Mouse (Mus musculus): ENCODE measurements around the gene Haus3.

Haus3 gene

DNA sequence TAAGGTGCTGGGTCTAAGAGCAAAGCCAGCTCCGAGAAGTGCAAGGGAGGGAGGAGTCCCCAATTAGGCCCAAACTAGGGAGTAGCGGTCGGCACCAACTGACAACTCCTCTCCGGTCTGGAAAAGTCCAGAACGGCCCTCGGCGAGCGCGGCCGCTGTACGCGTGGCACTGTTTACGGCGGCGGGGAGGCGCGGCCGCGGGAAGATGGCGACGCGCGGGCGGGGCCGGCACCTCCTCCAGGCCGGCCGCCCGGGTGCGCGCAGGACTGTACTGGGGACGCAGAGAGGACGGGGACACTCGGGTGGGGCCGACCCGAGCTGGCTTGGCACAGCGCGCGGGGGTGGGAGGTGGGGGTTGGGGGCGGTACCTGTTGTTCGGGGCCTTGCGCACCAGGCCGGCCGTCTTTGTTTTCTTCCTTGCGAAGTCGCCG lies 17.6 kb upstream of the Haus3 start:
- DNase-seq (ENCODE audit: low spot score in 2 of 2), result peak; percentile 47 to 83

- peak in 1 of 2 experiments; percentile 62 for DNase-seq (ENCODE audit: low spot score in 2 of 2)
These were observed 17.1 kb upstream of the Haus3 start for GRCm38 (mm10) chr5:34186391-34186790.

- DNase-seq (ENCODE audit: low spot score in 2 of 2), result peak in 1 of 2 experiments; percentile 57
These were observed 16.5 kb upstream of the Haus3 start for GRCm38 (mm10) chr5:34185791-34186190.

- peak in 1 of 2 experiments; percentile 57 for DNase-seq (ENCODE audit: low spot score in 2 of 2)
These were observed 15.8 kb upstream of the Haus3 start for GRCm38 (mm10) chr5:34185051-34185580.

GRCm38 (mm10) chr5:34183976-34184375 lies 14.6 kb upstream of the Haus3 start:
- peak; percentile 8 to 54 for DNase-seq (ENCODE audit: low spot score in 2 of 2)

DNA sequence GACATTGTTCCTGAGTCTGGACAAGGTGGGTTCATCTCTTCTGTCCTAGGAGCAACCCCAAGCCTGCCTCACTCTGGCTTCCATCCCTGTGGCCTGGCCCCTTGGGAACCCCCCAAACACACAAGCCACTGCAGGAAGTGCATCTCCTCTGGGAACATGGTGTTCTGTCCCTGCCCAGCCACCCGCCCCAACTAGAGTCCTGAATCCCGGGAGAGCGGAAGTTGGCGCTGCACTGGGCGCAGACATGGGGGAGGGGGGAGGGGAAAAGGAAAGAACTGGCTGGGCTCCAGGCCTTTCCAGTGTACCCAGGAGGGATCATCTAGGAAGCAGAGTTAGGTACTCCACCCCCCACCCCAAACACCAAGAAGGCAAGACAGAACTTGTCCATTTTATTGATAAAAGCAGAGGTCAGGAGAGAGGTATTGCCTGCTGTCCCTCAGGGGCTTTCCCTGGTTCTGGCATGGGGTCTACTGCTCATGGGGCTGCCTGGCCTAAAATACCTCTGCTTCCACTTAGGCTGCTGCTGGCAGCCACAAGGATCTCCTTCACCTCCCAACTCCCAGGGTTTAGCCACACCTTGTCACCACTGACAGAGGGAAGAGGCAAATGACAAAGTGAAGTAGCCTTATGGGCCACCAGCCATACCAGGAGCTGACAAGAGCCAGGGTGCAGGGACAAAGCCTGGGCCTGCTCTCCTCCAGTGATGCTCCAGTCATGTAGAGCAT lies 14.0 kb upstream of the Haus3 start:
- DNase-seq (ENCODE audit: low spot score in 2 of 2), result peak; percentile 13 to 60

- DNase-seq (ENCODE audit: low spot score in 2 of 2), result peak; percentile 11 to 51
These were observed 13.2 kb upstream of the Haus3 start for GRCm38 (mm10) chr5:34182486-34182885.

DNA sequence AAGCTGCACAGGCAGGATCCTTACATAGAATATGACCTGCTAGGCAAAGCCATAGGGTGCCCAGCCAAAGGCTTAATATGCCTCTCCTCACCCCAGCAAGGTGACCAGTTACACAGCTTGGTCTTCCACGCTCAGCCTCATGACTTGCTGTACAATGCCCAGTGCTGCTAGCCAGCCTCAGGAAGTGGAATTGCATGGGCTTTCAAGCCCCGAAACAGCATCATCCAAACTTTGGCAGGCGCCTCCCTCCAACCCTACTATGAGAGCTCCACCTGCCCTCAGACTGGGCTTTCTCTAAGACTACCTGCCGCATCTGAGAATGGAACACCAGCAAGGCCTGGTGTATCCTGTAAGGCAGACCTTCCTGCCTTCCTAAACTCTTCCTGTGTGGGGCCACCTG lies 8.5 kb upstream of the Haus3 start:
- DNase-seq (ENCODE audit: low spot score in 2 of 2), result peak in 1 of 2 experiments; percentile 54

DNA sequence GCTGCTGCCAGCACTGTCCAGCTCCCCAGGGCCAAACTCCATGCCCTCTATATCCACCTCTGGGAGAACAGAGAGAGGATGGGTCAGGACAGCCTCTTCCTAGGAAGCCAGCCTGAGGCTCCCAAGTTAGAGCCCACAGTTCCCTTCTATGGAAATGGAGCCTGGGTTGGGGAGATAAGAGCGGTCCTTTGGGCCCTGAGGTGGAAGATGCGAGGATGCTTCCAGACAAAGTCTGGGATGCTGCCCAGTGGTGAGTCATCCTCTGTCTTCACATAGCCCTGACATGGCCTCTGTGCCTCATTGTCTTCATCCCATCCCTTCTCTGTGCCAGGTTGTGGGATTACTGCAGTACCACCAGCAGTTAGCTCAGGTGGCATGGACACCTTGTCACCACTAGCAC lies 7.8 kb upstream of the Haus3 start:
- DNase-seq (ENCODE audit: low spot score in 2 of 2), result peak in 1 of 2 experiments; percentile 49

- peak in 1 of 2 experiments; percentile 55 for DNase-seq (ENCODE audit: low spot score in 2 of 2)
These were observed 7.4 kb upstream of the Haus3 start for GRCm38 (mm10) chr5:34176691-34177090.

DNA sequence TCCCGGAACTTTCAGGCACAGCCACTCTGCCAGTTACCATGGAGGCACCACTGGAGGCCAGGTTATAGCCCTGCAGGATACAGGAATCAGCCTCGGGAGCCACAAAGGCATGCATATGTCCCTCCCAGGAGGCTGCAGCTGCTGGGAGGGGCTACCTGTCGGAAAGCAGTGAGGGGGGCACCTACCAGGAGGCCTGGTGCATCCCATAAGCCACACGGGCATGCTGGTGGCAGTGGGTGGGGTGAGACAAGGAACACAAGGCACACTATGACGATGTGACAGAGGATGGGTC lies 6.0 kb upstream of the Haus3 start:
- DNase-seq (ENCODE audit: low spot score in 2 of 2), result peak in 1 of 2 experiments; percentile 54

- peak in 1 of 2 experiments; percentile 53 for DNase-seq (ENCODE audit: low spot score in 2 of 2)
These were observed 5.4 kb upstream of the Haus3 start for GRCm38 (mm10) chr5:34174550-34175402.

DNA sequence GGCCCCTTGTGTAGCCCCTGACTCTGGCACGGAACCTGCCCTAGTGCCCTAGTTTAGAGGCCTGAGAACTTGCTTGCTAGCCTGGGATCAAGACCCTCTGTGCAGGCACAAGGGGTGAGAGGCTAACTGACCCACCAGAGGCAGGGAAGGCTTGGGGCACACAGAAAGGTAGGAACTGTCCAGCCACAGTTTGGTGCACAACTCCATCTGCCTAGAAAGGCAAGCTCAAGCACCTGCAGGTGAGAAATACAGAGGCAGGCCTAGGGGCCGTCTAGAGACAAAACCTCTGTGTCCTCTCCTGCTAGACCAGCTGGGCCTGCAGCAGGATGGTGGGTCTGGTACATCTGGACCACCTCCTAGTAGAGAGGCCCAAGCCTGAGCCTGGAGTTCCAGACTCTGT lies 4.7 kb upstream of the Haus3 start:
- DNase-seq (ENCODE audit: low spot score in 2 of 2), result peak in 1 of 2 experiments; percentile 57

DNA sequence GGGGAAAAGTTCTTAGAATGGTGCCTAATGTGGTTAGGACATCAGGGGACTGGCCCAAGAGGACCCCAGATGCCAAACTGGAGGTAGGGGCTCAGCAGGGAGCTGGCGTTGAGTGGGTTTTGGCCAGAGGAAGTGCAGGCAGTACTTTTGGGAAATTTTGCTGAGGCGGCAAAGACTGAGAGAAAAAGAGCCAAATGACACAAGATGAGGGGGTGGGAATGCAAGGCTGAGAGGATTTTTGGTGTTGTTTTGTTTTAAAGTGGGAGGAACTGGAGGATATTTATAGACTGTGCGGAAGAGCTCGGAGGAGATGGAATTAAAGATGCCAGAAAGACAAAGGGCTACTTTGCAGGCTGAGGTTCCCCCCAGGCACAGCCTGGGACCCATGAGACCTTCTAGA lies 1.4 kb upstream of the Haus3 start:
- DNase-seq (ENCODE audit: low spot score in 2 of 2), result peak in 1 of 2 experiments; percentile 57

DNA sequence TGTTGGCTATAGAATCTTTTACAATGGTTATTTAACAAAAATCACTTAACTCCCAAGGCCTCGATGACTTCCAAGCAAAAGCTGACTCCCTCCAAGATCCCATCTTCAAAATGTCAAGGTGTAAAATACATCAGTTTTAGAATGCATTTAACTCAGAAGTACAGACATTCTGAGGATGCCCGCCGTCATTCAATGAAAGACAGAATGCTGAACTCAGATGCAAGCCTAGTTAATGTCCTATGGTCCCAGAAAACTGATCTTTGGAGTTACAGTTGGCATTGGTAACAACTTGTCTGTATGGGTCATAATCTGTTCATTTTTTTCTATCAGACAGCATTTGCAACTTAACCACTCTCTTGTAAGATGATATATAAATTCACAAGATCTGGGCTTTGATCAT lies 627 bp upstream of the Haus3 start:
- DNase-seq (ENCODE audit: low spot score in 2 of 2), result peak in 1 of 2 experiments; percentile 56

DNA sequence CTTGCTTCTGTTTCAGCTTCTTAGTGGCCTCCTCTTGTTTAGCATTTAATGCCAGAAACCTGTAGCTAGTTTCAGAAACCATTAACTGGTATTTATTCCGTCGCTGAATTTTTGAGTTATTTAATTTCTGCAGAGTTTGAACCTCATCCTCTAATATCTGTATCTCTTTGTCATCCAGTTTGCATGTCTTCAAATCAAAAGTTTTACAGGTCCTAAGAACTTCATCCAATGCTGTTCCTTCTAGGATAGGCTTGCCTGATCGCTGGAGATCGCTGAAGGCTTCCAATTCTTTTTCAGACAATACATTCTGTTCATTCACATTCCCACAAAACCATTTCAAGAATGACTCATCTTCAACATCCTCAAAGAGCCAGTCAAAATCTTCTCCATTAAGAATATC lies 1.5 kb downstream of the Haus3 start:
- DNase-seq (ENCODE audit: low spot score in 2 of 2), result no peak

DNA sequence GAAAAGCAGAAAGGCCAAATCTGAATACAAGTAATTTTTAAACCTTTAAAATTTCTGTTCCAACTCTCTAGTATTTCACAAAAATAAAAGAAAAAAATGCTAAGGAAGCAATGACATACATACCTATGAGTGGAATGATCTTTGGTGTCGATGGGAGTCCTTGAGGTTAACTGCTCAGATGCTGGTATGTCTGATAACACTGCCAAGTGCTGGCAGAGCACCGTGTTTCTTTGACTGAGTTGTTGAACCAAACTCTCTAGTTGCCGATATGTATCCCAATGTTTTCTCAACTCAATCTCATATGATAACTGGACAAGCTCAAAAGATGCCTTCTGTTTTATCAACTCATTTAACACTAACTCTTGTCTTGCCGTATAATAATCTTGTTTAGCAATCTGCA lies 3.5 kb downstream of the Haus3 start:
- DNase-seq (ENCODE audit: low spot score in 2 of 2), result no peak

DNA sequence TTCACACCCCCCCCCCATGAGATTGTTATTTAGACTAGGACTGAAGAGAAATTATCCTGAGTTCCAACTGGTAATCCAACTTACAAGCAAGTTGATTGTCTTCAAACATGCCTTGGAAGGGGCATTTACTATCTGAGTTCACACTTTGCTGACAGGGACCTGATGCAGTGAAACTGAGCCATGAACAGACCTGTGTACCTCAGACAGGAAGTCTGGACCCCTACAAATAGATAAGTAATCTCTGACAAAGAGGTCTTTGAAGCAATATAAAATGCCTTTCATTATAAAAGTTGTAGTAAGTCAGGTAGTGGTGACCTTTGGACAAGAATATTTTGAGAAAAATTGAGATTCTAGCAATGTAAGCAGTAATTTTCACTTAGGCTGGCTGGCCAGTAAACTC lies 20.9 kb downstream of the Haus3 start:
- DNase-seq (ENCODE audit: low spot score in 2 of 2), result no peak

DNA sequence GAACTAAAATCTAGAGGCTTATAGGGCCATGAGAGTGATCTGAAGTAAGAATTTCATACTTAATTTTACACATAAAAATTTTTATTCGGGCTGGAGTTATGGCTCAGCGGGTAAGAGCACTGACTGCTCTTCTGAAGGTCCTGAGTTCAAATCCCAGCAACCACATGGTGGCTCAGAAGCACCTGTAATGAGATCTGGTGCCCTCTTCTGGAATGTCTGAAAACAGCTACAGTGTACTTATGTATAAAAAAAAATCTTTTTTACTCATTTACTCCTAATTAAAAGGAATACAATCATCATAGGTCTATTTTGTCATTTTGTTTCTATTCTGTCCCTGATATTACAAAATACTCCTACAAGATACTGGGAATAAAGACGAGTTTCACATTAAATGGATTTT lies 21.8 kb downstream of the Haus3 start:
- no peak for DNase-seq (ENCODE audit: low spot score in 2 of 2)

- DNase-seq (ENCODE audit: low spot score in 2 of 2), result peak in 1 of 2 experiments; percentile 15
These were observed 29.6 kb downstream of the Haus3 start for GRCm38 (mm10) chr5:34139751-34140150.

DNA sequence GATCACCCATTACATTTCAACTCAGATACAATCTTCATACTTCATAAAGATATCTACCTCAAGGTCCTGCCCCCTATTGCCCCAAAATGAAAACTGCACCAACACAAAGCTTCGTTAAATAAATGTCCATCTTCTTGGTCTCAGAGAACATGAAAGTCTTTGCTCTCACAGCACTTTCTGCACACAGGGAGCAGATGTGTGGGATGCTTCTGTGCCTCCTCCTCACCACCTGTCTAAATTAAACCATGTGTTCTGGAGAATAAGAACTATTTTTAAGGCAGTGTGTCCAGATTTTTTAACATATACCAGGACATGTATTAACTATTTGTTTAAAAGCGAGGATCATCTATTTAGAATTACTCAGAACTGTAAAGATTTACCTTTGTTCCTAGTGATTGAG lies 36.6 kb downstream of the Haus3 start:
- no peak for DNase-seq (ENCODE audit: low spot score in 2 of 2)

DNA sequence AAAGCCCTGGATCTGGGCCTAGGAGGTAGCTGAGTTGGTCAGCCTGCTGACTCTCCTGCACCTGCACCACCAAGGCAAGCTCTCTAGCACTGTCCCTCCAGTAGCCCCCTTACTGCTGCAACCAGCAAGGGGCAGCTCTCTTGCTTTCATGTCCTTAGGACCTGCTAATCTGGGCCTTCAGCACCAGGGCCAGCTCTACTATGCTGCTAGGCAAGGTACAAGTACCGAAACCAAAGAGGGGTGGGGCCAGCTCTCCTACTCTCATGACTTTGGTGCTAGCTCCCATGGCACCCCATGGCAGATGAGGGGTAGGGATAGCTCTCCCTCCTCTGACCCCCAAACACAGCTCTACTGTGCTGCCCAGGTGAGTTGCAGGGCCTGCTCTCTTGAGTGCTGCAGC lies 45.2 kb downstream of the Haus3 start:
- DNase-seq (ENCODE audit: low spot score in 2 of 2), result no peak
